ENCODE assay signal across 30 mouse cellular contexts in the genomic region with DNA sequence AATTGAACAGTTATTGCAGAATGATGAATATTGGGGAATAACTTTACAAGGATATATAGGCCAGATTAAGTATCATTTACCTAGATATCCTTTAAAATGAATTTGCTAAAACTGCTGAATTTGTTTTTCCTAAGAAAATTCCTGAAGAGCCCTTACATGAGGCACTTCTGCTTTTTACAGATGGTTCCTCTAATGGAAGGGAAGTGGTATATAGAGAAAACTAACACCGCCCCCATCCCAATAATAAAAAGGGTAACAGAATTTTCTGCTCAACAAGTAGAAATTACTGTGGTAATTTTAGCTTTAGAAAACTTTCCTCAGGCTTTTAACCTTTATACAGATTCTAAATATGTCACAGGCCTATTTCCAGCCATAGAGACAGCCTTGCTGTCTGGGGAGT. TPM values are rescaled to one million over a fixed set of nuclear protein-coding genes. Genes with fewer than 3 reads are reported as not detected.
DNase-seq lines count a peak whose midpoint lies in the region; ATAC-seq and TF ChIP-seq lines count a peak whose summit lies in the region.
"Had no signal": no experiment of that assay in that cellular context is flagged by ENCODE, and none has a peak within 500 bp of the region (broad histone marks: within the 10 kb centered on the region; RNA-seq: fewer than 3 reads in every experiment).

No protein-coding gene starts in this region.

- H3K4me2 ChIP-seq in liver, embryonic 12.5 days = no peak overlapping the region
- no peak overlapping the region for H3K4me2 ChIP-seq in midbrain, embryonic 13.5 days (replicated peaks)
- H3K4me2 ChIP-seq: embryonic facial prominence, embryonic 12.5 days; embryonic facial prominence, embryonic 15.5 days; hindbrain, embryonic 12.5 days; hindbrain, embryonic 15.5 days had no signal

- H3K36me3 ChIP-seq in liver, adult 2 months (ENCODE audit: control insufficient read depth, insufficient read depth, low read length) = no peaks in the 10 kb centered on the region
- no peaks in the 10 kb centered on the region for H3K36me3 ChIP-seq in liver, embryonic 12.5 days
- H3K36me3 ChIP-seq in midbrain, embryonic 13.5 days = no peaks in the 10 kb centered on the region
- H3K36me3 ChIP-seq: embryonic facial prominence, embryonic 12.5 days; embryonic facial prominence, embryonic 15.5 days; G1E; heart, embryonic 10.5 days; hindbrain, embryonic 12.5 days; hindbrain, embryonic 15.5 days had no signal

- no peak for TF ChIP-seq CTCF in liver, adult 2 months (IDR thresholded peaks at IDR 0.05; ENCODE audit: low read depth, low read length)

- H3K79me2 ChIP-seq in liver, adult 2 months (ENCODE audit: control insufficient read depth, insufficient read depth, low read length) = no peaks in the 10 kb centered on the region

- no peak overlapping the region for H3K9ac ChIP-seq in liver, adult 2 months (ENCODE audit: low read depth, low read length)
- no peak overlapping the region for H3K9ac ChIP-seq in liver, embryonic 12.5 days
- no peak overlapping the region for H3K9ac ChIP-seq in midbrain, embryonic 13.5 days (replicated peaks)
- H3K9ac ChIP-seq: embryonic facial prominence, embryonic 12.5 days; embryonic facial prominence, embryonic 15.5 days; forebrain, postnatal 0 days; hindbrain, embryonic 12.5 days; hindbrain, embryonic 15.5 days had no signal

- H3K4me1 ChIP-seq in liver, adult 2 months (ENCODE audit: control insufficient read depth, insufficient read depth, low read length) = no peaks in the 10 kb centered on the region
- no peaks in the 10 kb centered on the region for H3K4me1 ChIP-seq in liver, embryonic 12.5 days
- H3K4me1 ChIP-seq in midbrain, embryonic 13.5 days (replicated peaks) = no peaks in the 10 kb centered on the region
- H3K4me1 ChIP-seq: embryonic facial prominence, embryonic 12.5 days; embryonic facial prominence, embryonic 15.5 days; heart, embryonic 10.5 days; hindbrain, embryonic 12.5 days; hindbrain, embryonic 15.5 days had no signal

- WGBS in liver, adult 2 months = 95% methylated on average over 1 of the region's 1 CpGs
- 46% methylated on average over 1 of the region's 1 CpGs for WGBS in liver, embryonic 12.5 days (ENCODE audit: insufficient replicate concordance)
- WGBS in midbrain, embryonic 13.5 days = 97% methylated on average over 1 of the region's 1 CpGs

- DNase-seq in liver, adult 2 months (ENCODE audit: extremely low read depth, low read depth, low spot score) = peak; percentile 6
- peak; percentile 8 for DNase-seq in telencephalon, adult 2 months (ENCODE audit: low read depth, low spot score)
- no peak for DNase-seq in left cerebral cortex, adult 9 months (ENCODE audit: low spot score in 2 of 2)
- DNase-seq: adrenal gland, postnatal 10 days; adrenal gland, postnatal 36 days; B cell, adult 2 months; cerebellum, adult 11 months; cerebellum, adult 2 months; cerebellum, adult 9-11 months; cerebellum, postnatal 36 days; forebrain, postnatal 0 days; gastrocnemius, adult 2 months; gastrocnemius, postnatal 14 days; heart, adult 18-20 months had no signal

- H3K27me3 ChIP-seq in liver, adult 2 months (ENCODE audit: control insufficient read depth, insufficient read depth, low read length) = no peaks in the 10 kb centered on the region
- H3K27me3 ChIP-seq in liver, embryonic 12.5 days (replicated peaks) = no peaks in the 10 kb centered on the region
- H3K27me3 ChIP-seq in midbrain, embryonic 13.5 days = no peaks in the 10 kb centered on the region
- H3K27me3 ChIP-seq: CH12.LX; embryonic facial prominence, embryonic 12.5 days; embryonic facial prominence, embryonic 15.5 days; hindbrain, embryonic 12.5 days; hindbrain, embryonic 15.5 days; Patski had no signal

- H3K9me3 ChIP-seq in liver, embryonic 12.5 days (replicated peaks) = no peaks in the 10 kb centered on the region
- H3K9me3 ChIP-seq in midbrain, embryonic 13.5 days = no peaks in the 10 kb centered on the region
- H3K9me3 ChIP-seq: embryonic facial prominence, embryonic 12.5 days; embryonic facial prominence, embryonic 15.5 days; hindbrain, embryonic 12.5 days; hindbrain, embryonic 15.5 days had no signal

- no peak overlapping the region for H3K27ac ChIP-seq in liver, adult 2 months (replicated peaks; ENCODE audit: insufficient read depth, low read depth, low read length)
- no peak overlapping the region for H3K27ac ChIP-seq in liver, embryonic 12.5 days
- no peak overlapping the region for H3K27ac ChIP-seq in midbrain, embryonic 13.5 days
- H3K27ac ChIP-seq: embryonic facial prominence, embryonic 12.5 days; embryonic facial prominence, embryonic 15.5 days; gastrocnemius, adult 2 months; heart, embryonic 10.5 days; hindbrain, embryonic 12.5 days; hindbrain, embryonic 15.5 days had no signal

- no peak for ATAC-seq in liver, embryonic 12.5 days
- peak; percentile 70 for ATAC-seq in megakaryocyte, adult 5-6 weeks (ENCODE audit: poor library complexity, severe bottlenecking)
- no peak for ATAC-seq in midbrain, embryonic 13.5 days
- ATAC-seq: forebrain, embryonic 14.5 days; forebrain, postnatal 0 days; Patski had no signal

- no peak for TF ChIP-seq POLR2A in liver, adult 2 months (IDR thresholded peaks at IDR 0.05; ENCODE audit: extremely low read depth, insufficient read depth, low read length)

- H3K4me3 ChIP-seq in liver, adult 2 months (ENCODE audit: insufficient read depth, low read depth, low read length) = no peak overlapping the region
- H3K4me3 ChIP-seq in liver, embryonic 12.5 days = no peak overlapping the region
- H3K4me3 ChIP-seq in midbrain, embryonic 13.5 days (replicated peaks) = no peak overlapping the region
- H3K4me3 ChIP-seq: embryonic facial prominence, embryonic 12.5 days; embryonic facial prominence, embryonic 15.5 days; gastrocnemius, adult 2 months; heart, embryonic 10.5 days; hindbrain, embryonic 12.5 days; hindbrain, embryonic 15.5 days had no signal

RNA-seq across cellular contexts. Expression of a gene that starts 20.8 kb away (rescaled TPM):
- total RNA-seq in liver, adult 2 months (2014; rRNA removed) = 0.13 and 0.18 TPM in 2 replicates
- polyA plus RNA-seq in liver, adult 2 months (2012; rRNA removed) = 0.50 and 0.83 TPM in 2 replicates
- polyA plus RNA-seq in liver, embryonic 12.5 days (2016; fragmentation: Nextera tagmentation; extraction: Ambion mirVana) = 0.10 TPM in 1 of 2 replicates, not detected in the other
- total RNA-seq in megakaryocyte, adult 5-6 weeks (2015) = 3.0 and 6.5 TPM in 2 replicates
- total RNA-seq in megakaryocyte, adult 5-6 weeks (2017) = 2.3 and 2.4 TPM in 2 replicates
- polyA plus RNA-seq in midbrain, embryonic 13.5 days (2015; fragmentation: Nextera tagmentation; extraction: Ambion mirVana) = not detected in 2 replicates
- total RNA-seq: forebrain, postnatal 0 days; hematopoietic stem cell, adult 5-6 weeks had no signal
- polyA plus RNA-seq: cerebellum, adult 2 months; embryonic facial prominence, embryonic 12.5 days; forebrain, embryonic 11.5 days; forebrain, embryonic 14.5 days; G1E; heart, embryonic 10.5 days; heart, postnatal 0 days; hindbrain, embryonic 12.5 days; intestine, embryonic 14.5 days; Patski had no signal

RNA-seq across cellular contexts. Expression of a gene that starts 47.3 kb away (rescaled TPM):
- 2.8 and 3.3 TPM in 2 replicates for total RNA-seq in liver, adult 2 months (2014; rRNA removed)
- polyA plus RNA-seq in liver, adult 2 months (2012; rRNA removed) = 1.2 and 2.8 TPM in 2 replicates
- 0.60 and 0.68 TPM in 2 replicates for polyA plus RNA-seq in liver, embryonic 12.5 days (2016; fragmentation: Nextera tagmentation; extraction: Ambion mirVana)
- total RNA-seq in megakaryocyte, adult 5-6 weeks (2015) = 162 and 188 TPM in 2 replicates
- 66.9 and 70.4 TPM in 2 replicates for total RNA-seq in megakaryocyte, adult 5-6 weeks (2017)
- 0.23 and 0.51 TPM in 2 replicates for polyA plus RNA-seq in midbrain, embryonic 13.5 days (2015; fragmentation: Nextera tagmentation; extraction: Ambion mirVana)
- polyA plus RNA-seq: G1E had no signal

Comparison
In these comparisons a context has a peak if more than half of its experiments do, and no peak if none do; other contexts are left out.
1. DNase-seq: peak in liver, adult 2 months (single experiment) and telencephalon, adult 2 months (single experiment); none in left cerebral cortex, adult 9 months (0 of 2).